Mouse (Mus musculus) spleen, postnatal 14 days (tissue): Measurements from ENCODE around the gene Kcna5.
A peak's percentile ranks its signal among the peaks of the same experiment; 100 is the strongest.

Experiments used
- DNase-seq, 2 experiments: peaks; one replicate each; pipeline ENCODE4 v3.0.0; 2021 to 2022; ENCODE audit warnings: low spot score in 2 of 2

The Kcna5 gene

GRCm38 (mm10) chr6:126536926-126537325 lies 1.7 kb upstream of the Kcna5 start:
- DNase-seq, result no peak

DNA sequence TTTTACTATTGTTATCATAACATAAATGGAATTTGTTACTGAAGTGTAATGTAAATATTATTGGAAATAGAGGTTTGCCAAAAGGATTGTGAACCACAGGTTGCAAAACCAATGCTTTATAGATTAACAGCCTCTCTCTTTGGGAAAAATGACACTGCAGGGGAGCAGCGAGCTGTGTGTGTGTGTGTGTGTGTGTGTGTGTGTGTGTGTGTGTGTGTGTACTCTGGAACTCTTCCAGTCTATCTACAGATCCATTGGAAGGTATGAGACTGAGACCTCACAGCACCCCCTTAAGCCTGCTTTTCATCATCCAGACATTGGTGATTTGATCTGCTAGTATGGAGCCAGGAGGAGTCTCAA lies 679 bp upstream of the Kcna5 start:
- no peak for DNase-seq

GRCm38 (mm10) chr6:126534531-126535207 lies 543 bp downstream of the Kcna5 start:
- DNase-seq, result no peak

DNA sequence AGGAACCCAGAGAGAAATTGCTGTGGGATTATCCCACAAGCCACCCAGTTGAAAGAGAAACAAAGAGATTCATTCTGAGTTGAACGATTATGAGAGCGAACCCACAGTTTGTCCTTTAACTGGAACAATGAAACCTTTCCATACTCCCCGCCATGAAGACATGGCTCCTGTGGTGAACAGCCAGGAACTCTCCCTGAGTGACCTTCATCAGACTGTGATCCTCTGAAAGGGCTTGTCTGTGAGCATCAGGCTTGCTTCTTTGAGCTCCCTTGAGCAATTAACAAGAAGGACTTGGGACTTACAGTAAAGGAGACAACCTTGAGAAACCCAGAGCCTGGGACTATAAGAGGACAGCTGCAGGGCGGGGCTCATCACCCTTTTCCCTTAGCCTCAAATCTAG lies 3.9 kb downstream of the Kcna5 start:
- no peak for DNase-seq

DNA sequence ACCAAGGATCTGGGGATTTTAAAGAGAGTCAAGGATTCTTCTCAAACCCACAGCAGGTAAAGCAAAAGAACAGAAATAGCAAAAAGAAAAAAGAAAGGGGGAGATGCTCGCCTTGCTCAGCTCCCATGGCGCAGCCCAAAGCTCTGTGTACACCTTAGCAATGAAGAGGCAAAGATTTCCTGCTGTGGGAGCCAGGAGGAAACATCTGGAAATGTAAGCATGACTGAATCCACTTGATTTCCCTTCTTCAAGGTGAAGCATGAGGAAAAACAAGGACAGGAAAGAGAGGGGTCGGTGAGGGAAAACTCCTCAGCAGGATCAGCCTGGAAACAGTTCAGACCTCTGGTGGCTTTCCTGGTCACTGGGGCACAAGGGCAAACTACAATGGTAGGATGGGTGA lies 5.2 kb downstream of the Kcna5 start:
- no peak for DNase-seq

DNA sequence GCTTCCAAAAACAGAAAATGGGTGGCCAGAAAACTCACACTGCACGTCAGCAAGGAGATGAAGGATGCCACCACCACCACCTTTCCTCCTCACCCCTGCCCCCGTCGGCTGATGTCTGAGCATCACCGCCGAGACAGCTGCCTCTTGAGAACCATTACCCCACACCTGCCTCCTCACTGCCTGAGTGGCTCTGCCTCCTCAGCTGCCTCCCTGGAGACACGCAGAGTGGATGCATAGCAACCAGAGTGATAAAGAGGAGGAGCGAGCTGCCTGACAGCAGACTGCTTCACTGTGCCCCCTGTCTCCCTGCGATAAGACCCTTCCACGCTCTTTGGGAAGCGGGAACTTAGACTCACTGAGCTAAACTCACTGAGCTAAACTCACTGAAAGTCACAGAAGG lies 20.5 kb downstream of the Kcna5 start:
- DNase-seq, result no peak

DNA sequence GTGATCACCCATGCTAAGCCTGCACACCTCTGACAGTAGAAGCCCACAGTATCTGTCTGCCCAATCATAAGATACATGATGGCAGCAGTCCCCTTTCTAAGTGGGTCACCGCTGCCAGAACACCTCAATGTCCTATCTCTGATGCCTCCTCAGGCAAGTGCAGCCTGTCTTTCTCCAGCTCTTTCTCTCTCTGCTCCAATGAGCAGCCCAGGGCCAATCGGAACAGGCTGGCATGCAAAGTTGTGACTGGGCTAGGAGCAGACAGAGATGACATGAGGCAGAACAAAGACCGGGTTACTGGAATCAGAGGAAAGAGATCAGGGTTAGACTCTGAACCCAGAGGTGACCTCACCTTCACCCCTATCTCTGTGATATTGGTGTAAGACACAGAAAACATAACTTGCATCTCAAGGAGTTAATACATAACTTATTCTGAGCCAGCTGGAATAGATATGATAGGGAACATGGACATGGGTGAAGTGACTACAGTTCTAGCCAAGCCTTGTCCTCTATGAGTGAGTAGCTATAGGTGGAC lies 21.4 kb downstream of the Kcna5 start:
- no peak for DNase-seq

GRCm38 (mm10) chr6:126513154-126513553 lies 22.1 kb downstream of the Kcna5 start:
- no peak for DNase-seq

- DNase-seq, result no peak
Observed at GRCm38 (mm10) chr6:126508671-126509070, 26.5 kb downstream of the Kcna5 start.

DNA sequence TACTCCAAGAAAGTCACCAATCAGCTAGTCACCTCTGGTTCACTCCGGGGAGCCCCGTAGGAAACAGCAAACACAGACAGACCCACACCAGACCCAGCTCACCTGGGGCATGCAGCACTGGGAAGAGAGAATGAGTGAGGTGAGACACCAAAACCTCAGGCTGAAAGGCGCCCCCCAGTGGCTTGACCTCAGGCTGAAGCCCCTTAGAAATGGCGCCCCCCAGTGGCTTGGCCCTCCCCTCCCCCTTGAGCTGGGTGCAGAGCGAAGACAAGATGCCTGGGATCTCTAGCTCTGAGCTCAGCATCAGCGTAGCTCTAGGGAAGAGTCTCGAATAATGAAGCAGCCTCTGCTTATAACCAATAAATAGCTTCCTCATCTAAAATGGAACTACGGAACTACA lies 31.3 kb downstream of the Kcna5 start:
- no peak for DNase-seq

- DNase-seq, result no peak
Observed at GRCm38 (mm10) chr6:126502691-126503301, 32.4 kb downstream of the Kcna5 start.

- DNase-seq, result no peak
Observed at GRCm38 (mm10) chr6:126500985-126501384, 34.2 kb downstream of the Kcna5 start.

GRCm38 (mm10) chr6:126500088-126500487 lies 35.1 kb downstream of the Kcna5 start:
- peak; percentile 12 to 39 for DNase-seq

DNA sequence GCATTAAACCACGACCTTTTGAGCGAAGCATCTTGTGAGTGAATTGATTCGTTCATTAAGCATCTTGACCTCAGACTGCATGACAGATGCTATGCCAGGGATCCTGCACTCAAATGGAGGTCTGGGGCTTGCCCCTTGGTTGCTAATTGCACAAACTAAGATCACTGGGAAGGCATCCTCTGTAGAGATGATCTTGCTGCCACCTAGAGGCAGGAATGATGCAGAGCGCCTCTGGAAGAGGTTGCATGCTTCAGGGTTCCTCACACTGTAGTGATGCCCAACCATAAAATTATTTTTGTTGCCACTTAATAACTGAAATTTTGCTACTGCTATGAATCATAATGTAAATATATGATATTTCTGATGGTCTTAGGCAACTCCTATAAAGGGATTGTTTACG lies 37.3 kb downstream of the Kcna5 start:
- no peak for DNase-seq

GRCm38 (mm10) chr6:126497173-126497839 lies 37.9 kb downstream of the Kcna5 start:
- no peak for DNase-seq

- DNase-seq, result no peak
Observed at GRCm38 (mm10) chr6:126487136-126487535, 48.1 kb downstream of the Kcna5 start.

GRCm38 (mm10) chr6:126484887-126485286 lies 50.3 kb downstream of the Kcna5 start:
- DNase-seq, result no peak

GRCm38 (mm10) chr6:126483264-126483867 lies 51.8 kb downstream of the Kcna5 start:
- no peak for DNase-seq
